Mouse (Mus musculus) left cerebral cortex, adult 9 months (tissue): ENCODE data around the gene Scube3.

Source experiments
- DNase-seq, 2 experiments: peaks; one replicate each; pipeline ENCODE4 v3.0.0; 2022; ENCODE audit warnings: low spot score in 2 of 2

Gene Scube3

DNA sequence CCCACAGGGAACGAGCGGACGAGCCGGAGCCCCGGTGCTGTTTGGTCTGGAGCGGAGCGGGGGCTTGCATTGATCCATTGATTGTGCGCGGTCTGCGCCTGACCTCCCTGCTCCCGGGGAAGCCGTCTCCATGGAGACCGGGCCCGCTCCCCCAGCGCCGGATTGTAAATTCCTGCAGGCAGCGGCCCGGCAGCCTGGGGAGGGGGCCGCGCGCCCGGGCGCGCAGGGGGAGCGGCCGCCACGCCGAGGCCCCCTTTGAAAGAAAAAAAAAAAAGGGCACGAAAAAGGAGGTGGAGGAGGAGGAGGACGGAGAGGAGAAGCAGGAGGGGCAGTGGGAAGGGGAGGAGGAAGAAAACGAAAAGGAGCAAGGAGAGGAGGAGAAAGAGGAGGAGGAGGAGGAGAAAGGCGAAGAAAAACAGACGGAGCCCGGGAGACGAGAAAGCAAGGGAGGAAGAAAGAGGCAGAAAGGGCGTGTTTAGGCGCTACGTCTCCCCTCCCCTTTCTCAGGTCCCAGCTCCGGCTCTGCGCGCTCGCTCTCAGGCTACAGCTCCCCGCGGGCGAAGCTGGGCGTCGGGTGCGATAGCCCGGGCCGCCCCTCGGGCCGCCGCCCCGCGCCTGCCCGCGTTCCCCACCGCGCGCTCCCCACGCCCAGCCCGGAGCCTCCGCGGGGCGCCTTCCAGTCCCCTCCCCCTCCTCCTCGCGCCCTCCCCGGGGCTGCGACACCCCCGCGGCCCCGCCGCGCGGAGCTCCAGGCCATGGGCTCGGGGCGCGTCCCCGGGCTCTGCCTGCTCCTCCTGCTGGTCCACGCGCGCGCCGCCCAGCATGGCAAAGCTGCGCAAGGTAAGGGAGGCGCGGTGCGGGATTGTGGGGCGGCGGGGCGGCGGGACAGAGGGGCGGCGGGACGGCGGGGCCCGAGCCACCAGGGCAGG, at the start of gene Scube3:
Scube3 (plus strand) TSS at position 371 of the 929 bp plus-strand sequence.
- no peak for DNase-seq

DNA sequence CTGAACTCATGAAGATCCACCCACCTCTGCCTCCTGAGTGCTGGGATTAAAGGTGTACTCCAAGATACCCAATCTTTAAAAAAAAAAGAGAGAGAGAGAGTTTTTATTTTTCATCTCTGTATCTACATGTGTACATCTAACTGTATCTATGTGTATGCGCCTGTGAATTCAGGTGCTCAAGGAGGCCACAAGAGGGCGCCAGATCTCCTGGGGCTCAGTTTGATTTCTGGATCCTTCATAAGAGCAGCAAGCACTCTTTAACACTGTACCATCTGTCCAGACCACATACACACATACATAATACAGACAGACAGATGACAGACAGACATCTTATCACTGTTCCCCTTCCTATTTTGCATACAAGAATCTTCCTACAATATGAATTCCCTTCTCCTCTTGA, 49.6 kb upstream of the Scube3 start:
- DNase-seq = no peak

DNA sequence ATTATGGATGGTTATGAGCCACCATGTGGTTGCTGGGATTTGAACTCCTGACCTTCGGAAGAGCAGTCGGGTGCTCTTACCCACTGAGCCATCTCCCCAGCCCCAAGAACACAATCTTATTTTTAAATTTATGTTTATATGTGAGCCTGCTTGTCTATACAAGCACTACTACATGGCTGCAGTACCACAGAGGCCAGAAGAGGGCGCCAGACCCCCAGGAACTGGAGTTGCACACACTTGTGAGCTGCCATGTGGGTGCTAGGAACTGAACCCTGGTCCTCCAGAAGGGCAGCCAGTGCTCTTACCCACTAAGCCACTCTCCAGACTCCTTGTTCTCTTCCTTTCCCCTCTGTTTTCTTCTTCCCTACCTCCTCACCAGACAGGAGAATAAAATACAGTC, 48.1 kb upstream of the Scube3 start:
- no peak for DNase-seq

DNA sequence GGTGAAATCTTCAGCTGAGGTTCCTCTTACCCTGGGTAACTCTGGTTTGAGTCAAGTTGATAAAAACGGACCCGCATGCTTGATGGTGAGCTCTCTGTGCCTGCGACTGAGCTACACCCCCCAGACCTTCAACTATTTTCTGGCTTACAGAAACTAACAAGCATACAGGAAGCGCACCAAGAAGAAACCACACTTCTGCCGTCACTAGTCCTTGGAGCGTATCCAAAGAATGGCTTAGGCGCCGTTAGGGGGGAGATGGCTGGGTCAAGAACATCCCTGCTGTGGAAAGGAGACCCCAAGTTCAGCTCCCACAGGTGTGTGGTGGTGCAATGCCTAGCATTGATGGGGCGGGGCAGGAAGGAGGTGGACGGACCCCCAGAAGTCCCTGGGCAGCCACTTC, 45.5 kb upstream of the Scube3 start:
- no peak for DNase-seq

DNA sequence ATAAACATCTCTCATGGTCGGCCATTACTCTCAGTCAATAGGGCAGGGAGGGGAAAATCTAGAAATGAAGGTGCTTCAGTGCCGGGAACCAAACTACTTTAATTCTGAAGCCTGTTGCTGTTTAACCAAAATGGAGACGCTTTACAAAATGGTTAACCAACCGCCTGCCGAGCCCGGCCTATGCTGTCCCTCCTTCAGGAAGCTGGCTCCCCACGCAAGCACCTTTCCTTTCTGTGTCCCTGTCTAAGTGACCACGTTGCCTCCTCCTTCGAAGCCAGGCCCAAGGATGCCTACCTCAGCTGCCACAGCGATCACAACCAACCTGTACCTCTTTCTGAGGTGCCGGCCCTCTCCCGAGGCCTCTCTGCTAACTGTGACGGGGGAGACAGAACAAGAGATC, 44.6 kb upstream of the Scube3 start:
- DNase-seq = no peak

DNA sequence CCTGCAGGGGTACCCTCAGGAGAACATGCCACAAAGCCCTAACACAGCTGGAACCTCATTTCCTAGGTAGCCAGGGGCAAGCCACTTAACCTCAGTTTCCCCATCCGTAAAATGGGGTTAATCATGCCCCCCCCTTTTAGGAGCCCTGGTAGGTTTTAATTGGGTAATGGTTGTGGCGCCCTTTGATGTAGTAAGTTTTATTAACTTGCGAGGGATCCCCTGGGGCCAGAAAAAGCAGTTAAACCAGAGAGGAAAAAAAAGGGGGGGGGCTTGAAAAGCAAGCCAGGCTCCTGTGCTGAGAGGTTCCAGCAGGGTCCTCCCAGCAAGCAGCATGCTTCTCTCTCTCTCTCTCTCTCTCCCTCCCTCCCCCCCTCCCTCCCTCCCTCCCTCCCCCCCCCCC, 42.9 kb upstream of the Scube3 start:
- no peak for DNase-seq

DNA sequence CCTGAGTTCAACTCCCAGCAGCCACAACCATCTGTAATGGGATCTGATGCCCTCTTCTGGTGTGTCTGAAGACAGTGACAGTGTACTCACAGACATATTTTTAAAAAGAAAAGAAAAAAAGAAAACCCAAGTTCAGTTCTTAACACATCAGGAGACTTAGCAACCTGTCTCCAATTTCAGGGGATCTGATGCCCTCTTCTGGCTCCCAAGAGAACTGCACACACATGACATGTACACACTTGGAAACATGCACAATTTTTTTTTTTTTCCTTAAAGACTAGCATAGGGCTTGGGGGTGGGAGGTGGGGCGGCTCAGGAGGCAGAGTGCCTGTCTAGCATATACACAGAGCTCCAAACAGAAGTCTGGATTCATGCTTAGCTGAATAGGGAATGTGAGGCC, 41.3 kb upstream of the Scube3 start:
- no peak for DNase-seq

DNA sequence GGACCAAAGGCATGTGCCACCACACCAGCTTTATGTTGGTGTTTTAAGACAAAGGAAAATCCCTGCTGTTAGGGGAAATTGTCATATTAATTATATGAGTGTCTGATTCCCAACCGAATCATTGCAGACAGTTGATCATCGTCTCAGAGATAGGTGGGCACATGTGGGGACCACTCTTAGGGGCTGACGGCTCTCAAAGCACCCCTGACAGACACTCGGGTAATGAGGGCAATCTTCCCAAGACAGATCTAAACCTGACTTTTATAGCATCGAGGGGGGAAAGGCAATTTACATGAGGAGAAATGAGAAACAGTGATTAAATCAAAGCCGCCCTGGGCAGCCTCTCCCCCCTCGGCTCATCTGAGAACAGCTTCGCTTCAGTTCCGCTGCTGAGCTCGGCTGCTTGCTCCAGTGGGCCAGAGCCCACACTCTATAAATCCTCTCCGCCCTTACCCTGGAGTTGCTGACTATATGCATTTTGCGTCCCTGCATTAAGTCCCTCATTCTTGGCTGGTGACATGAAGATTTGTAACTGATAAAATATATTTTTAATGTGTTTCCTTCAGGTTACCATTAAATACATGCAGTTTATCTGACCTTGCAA, 40.6 kb upstream of the Scube3 start:
- no peak for DNase-seq

DNA sequence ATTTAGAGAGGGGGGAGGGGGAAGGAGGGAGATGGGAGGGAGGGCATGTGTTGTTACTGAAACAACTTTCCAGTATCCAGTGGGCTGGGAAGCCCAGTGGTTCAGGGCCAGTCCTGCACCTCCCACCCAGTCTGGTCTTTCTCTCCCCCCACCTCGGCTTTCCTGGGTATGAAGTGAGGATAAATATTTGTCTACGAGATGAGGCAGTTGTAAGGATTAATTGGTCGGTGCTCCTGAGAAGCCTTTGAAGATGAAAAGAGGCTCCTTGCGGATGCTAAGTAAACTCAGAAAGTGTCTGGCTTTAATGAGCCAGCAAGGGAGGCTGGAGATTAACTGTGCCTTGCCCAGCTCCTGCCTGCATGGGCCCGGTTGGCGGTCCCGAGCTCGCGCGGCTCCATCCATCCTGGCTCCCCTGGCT, 40.0 kb upstream of the Scube3 start:
- DNase-seq = no peak

DNA sequence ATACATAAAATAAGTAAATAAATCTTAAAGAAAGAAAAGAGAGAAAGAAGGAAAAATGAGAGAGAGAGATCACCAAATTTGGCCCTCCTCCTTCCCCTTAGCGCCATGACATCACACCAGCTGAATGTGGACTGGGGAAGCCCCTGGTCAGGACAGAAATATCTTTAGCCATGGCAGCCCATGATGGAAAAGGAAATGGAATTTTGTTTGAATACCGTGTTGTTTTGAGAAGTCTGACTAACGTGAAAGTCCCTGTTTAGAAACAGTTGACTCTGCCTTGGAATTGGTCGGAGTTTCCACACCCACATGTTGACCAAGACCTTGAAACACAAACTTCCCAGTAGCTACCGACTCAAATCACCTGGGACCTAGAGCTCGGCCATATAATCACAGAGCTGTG, 37.5 kb upstream of the Scube3 start:
- DNase-seq = no peak

DNA sequence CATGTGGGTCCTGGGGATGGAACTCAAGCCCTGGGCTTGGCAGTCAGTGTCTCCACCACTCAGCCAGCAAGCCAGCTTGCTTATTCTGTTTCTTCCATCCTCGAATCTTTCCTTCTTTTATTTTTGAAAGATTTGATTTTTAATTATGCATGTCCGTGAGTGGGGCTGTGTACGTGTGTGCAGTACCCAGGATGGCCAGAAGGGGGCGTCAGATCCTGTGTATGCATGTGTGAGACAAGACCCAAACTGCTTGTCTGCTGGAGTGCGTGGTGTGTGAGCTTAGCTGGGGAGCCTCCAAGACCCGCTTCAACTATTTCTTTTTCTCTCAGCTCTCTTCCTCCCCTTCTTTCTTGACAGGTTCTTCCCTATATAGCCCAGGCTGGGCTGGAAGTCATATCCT, 35.6 kb upstream of the Scube3 start:
- no peak for DNase-seq

DNA sequence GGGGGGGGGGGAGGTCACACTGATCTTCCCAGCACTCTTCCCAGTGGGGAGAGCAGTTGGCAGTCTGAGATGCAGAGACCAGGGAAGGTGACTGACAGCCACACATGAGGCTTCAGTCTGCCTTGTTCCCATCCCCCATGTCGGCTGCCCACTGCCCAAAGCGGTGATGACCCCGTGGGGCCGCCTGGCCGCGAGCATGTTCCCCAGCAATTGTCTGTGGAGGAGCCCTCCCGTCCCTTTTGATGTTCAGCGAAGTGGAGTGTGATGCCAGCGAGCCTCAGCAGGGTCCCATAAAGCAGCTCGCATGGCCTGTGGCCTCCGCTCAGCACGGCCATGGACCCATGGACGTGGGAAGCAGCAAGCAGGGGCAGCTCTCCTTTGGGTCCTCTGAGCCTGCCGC, 34.7 kb upstream of the Scube3 start:
- no peak for DNase-seq

DNA sequence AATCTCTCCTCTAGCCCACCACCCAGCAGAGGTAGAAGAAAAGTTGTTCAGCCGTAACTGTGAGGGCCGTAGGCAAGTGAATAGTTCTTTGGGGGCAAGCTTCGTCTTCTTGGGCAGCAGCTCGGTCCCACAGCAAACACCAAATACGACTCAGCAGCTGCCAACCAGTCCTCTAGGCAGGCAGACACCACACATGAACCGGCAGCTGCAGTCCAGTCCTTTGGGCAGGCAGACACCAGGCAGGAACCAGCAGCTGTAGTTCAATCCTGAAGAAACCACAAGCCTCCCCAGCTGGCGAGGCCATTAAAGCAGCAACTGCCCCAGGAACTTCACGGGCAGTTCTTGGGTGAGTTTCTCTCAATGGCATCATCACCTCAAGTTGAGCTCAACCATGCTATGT, 29.7 kb upstream of the Scube3 start:
- DNase-seq = no peak

DNA sequence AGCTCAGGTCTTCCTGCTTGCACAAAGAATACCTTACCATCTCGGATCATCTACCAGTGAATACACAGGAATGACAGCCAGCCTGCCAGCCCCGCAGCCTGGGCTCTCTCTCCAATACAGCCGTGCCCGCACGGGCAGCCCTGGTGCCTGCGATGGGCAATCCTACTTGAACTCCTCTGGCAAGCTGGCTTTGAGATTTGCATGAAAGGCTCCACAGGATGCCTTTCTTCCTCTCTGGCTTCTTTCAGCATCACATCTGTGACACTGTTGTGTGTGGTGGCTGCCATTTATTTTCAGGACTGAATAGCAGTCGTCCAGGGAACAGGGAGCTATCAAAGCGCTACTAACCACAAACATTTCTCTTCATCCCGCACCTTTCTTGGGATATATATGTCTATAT, 25.6 kb upstream of the Scube3 start:
- no peak for DNase-seq

DNA sequence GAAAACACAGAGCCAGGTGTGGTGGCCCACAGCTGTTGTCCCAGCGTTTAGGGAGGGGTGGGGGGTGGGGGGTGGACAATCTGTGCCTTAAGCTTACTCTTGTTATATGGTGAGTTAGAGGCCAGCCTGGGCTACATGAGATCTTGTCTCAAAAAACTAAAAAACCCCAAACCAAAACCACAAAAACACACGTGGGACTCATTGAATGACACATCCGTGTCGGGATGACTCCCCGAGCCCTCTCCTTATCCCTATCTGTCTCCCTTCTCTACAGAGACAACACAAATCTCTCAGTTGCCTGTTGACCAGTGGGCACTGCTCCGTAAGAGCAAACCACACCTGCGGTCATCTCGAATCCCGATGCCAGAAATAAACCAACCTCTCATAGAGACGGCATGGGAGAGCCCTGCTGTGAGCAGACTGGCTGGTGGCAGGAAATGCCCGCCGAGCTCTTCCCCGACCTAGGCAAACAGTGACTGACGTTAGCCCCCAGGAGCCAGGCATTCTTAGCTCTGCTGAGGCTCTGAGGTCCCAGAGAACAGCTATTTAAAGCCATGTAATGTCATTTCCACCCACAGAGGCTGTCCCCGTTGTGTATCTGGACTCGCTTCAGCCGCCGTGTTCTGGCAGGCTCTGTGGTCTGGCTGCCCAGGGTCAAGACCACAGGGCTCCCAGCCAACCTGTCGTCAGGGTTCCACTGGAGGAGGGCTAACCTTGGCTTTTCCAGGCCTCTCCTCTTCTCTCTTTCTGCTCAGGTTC, 24.3 kb upstream of the Scube3 start:
- no peak for DNase-seq

DNA sequence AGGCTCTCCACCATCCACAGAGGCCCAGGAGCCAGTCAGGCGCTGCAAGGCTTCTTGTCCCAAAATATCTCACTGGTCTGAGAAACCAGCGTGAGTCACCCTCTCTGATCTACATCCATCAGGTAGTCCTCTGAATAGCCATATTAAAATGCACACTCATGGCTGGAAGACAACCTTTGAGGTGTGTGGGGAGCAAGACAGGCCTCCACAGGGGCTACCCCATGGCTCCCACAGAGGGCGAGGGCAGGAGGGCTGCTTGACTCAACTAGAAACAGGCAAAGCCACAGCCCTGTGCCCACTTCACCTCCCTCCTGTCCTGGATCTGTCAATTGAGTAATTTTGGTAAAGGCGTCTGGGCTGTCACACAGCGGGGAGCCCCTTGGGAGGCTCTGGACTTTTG, 21.5 kb upstream of the Scube3 start:
- no peak for DNase-seq

DNA sequence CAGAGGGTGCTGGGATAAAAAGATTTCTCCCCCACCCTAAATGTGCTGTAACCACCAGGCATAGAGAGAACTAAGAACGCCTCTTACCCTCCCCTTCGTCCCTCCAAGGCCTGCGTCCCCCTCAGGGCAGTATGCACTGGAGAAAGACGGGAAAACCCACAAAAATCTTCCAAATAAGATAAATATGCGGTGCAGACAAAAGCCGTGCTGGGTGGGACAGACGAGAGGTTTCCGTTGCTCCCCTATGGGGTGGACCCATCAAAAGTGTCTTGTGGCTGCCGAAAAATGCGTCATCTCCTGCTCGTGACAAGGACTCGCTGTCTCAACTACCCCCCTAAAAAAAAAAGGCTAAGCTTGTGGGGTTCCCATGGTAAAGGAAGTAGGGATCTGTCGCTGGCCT, 19.0 kb upstream of the Scube3 start:
- no peak for DNase-seq

DNA sequence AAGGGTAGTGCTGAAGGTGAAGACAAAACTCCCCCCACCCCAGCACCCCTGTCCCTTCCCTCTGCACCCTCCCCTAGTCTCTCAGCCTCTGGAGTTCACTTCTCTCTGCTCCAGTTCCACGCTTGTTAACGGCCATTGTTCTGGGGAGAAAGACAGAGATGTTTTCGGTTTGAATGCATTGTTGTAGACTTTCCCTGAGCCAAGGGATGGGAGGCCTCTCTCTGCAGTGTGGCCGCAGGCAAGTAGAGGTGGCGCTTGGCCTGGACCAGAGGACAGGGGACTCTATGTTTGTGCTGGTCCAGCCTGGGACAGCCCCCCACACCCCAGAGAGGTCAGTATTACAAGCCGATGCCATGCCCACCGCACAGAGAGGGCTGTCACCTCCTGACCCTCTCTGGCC, 18.3 kb upstream of the Scube3 start:
- DNase-seq = no peak

DNA sequence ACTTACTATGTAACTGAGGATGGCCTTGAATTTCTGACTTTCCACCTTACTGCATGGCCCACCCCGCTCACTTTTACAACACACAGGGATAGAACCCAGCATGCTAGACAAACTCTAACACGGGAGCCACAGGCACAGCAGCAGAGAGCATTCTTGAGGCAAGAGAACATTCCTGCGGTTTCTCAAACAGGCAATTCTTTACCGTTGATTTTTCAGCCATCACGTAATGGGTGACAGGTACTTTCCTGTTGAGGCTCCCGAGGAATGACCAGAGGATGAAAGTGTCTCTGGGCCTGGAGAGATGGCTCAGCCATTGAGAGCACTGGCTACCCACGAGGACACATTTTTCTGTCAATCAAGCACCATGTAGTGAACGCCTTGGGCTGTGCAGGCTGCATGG, 17.6 kb upstream of the Scube3 start:
- no peak for DNase-seq

DNA sequence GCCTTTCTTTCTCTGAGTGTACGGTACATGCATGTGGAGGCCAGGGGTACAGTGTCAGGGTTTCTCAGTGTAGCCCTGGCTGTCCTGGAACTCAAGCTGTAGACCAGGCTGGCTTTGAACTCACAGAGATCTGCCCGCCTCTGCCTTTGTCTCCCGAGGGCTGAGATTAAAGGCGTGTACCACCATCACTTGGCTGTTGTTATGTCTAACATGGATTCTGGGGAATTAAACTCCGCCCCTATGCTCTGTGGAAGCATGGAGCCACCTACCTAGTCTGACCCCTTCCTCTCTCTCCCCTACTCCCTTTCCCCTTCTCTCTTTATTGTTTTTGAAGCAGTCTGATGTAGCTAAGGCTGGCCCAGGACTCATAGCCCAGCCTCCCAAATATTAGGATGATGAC, 12.1 kb upstream of the Scube3 start:
- no peak for DNase-seq

DNA sequence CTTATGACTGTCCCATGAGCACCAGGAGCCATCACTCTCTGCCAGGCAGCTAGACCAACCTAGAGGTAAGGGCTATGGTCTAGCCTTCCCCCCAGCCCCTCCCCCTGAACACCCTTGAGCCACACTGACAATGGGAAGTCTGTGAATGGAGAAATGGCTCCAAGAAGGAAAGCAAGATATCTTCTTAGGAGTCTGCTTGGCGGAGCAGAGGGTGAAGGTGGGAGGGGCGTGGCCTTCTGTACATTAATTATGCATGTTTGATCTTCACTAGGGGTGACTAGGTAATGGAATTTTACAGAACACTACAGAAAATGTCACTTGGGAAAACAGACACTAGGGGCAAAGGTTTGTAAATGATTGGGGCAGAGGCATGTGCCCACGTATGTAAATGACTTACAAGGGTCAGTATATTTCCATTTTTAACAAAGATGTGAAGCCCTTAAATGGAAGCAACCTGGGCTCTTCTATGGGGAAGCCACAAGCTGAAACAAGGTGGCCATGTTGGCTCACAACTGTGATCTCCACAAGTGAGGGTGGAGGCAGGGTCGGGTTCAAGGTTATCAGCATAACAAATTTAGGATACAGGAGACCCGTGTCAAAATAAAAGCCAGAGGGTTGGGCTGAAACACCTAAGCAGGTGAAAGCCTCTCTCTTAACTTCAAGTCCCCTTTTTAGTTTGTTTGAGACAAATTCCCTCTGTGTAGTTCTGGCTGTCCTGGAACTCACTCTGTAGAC, 11.4 kb upstream of the Scube3 start:
- DNase-seq = no peak

DNA sequence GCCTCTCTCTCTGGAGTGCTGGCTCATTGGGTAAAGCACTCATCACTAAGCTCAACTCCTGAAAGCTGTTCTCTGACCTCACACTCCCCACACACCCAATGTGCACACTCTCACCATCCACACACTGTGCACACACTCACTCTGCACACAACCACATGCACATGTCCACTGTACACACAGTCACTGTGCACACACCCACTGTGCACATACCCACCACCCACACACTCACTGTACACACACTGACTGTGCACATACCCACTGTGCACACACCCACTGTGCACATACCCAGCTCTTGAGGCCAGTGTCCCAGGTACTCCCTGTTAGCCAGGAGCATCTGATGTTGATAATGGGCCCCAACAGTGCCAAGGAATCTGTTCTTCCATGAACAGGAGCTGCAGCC, 10.8 kb upstream of the Scube3 start:
- no peak for DNase-seq
